ENCODE assay signal across 8 mouse cellular contexts in genomic region chr5:66173018-66173417, GRCm38 (mm10). TPM values are rescaled to one million over a fixed set of nuclear protein-coding genes. Genes with fewer than 3 reads are reported as not detected.
A peak's percentile ranks its signal among the peaks of the same experiment; 100 is the strongest.
DNase-seq lines count a peak whose midpoint lies in the region; ATAC-seq and TF ChIP-seq lines count a peak whose summit lies in the region.

Gene Rbm47 (minus strand): TSS chr5:66173118.

- DNase-seq in embryonic facial prominence, embryonic 10.5 days (ENCODE audit: low spot score): no peak
- DNase-seq in lung, embryonic 14.5 days: no peak
- no peak for DNase-seq in lung, postnatal 10 days
- no peak for DNase-seq in adrenal gland, postnatal 10 days
- DNase-seq in gastrocnemius, postnatal 4 days (ENCODE audit: low spot score in 2 of 2): no peak

- H3K9me3 ChIP-seq in embryonic facial prominence, embryonic 12.5 days: no peaks in the 10 kb centered on the region
- no peaks in the 10 kb centered on the region for H3K9me3 ChIP-seq in embryonic facial prominence, embryonic 10.5 days
- no peaks in the 10 kb centered on the region for H3K9me3 ChIP-seq in lung, embryonic 14.5 days (ENCODE audit: low read depth, low read length)
- H3K9me3 ChIP-seq in liver, embryonic 16.5 days (replicated peaks; ENCODE audit: control insufficient read depth, low read length): no peaks in the 10 kb centered on the region

- H3K27me3 ChIP-seq in embryonic facial prominence, embryonic 12.5 days: no peaks in the 10 kb centered on the region
- no peaks in the 10 kb centered on the region for H3K27me3 ChIP-seq in embryonic facial prominence, embryonic 10.5 days (replicated peaks; ENCODE audit: low read depth, poor library complexity, severe bottlenecking)
- no peaks in the 10 kb centered on the region for H3K27me3 ChIP-seq in lung, embryonic 14.5 days (ENCODE audit: insufficient read depth, low read length)
- no peaks in the 10 kb centered on the region for H3K27me3 ChIP-seq in liver, embryonic 16.5 days (ENCODE audit: control insufficient read depth, insufficient read depth, low read depth, low read length)

- TF ChIP-seq CTCF in lung, embryonic 14.5 days (IDR thresholded peaks at IDR 0.05; ENCODE audit: low read depth): no peak

- H3K4me1 ChIP-seq in embryonic facial prominence, embryonic 12.5 days: no peaks in the 10 kb centered on the region
- H3K4me1 ChIP-seq in embryonic facial prominence, embryonic 10.5 days: peaks cover 8% of the 10 kb centered on the region; the same call in 1 of the 2 replicates
- H3K4me1 ChIP-seq in lung, embryonic 14.5 days (ENCODE audit: insufficient read depth): no peaks in the 10 kb centered on the region
- no peaks in the 10 kb centered on the region for H3K4me1 ChIP-seq in liver, embryonic 16.5 days (ENCODE audit: control insufficient read depth, low read depth, low read length)

- 88% methylated on average over 2 of the region's 2 CpGs for WGBS in embryonic facial prominence, embryonic 12.5 days
- WGBS in embryonic facial prominence, embryonic 10.5 days: 91% methylated on average over 2 of the region's 2 CpGs
- WGBS in lung, embryonic 14.5 days: 72% methylated on average over 2 of the region's 2 CpGs
- WGBS in liver, embryonic 16.5 days (ENCODE audit: insufficient replicate concordance): 54% methylated on average over 2 of the region's 2 CpGs

- H3K4me2 ChIP-seq in embryonic facial prominence, embryonic 12.5 days (replicated peaks): no peak within 1 kb of the TSS
- no peak within 1 kb of the TSS for H3K4me2 ChIP-seq in lung, embryonic 14.5 days
- no peak within 1 kb of the TSS for H3K4me2 ChIP-seq in liver, embryonic 16.5 days (ENCODE audit: low read depth, low read length)

- 0 out of 2 replicates have a peak within 1 kb of the TSS, but pooled peaks have one; percentile 38 for H3K27ac ChIP-seq in embryonic facial prominence, embryonic 12.5 days
- H3K27ac ChIP-seq in embryonic facial prominence, embryonic 10.5 days (replicated peaks): no peak within 1 kb of the TSS
- H3K27ac ChIP-seq in lung, embryonic 14.5 days (ENCODE audit: low read depth): no peak within 1 kb of the TSS
- no peak within 1 kb of the TSS for H3K27ac ChIP-seq in liver, embryonic 16.5 days (ENCODE audit: low read length)

- H3K4me3 ChIP-seq in embryonic facial prominence, embryonic 12.5 days: no peak within 1 kb of the TSS
- H3K4me3 ChIP-seq in embryonic facial prominence, embryonic 10.5 days: no peak within 1 kb of the TSS
- H3K4me3 ChIP-seq in lung, embryonic 14.5 days (ENCODE audit: low read depth, low read length): no peak within 1 kb of the TSS
- no peak within 1 kb of the TSS for H3K4me3 ChIP-seq in liver, embryonic 16.5 days (ENCODE audit: low read depth, low read length)

- H3K9ac ChIP-seq in embryonic facial prominence, embryonic 12.5 days: no peak within 1 kb of the TSS
- H3K9ac ChIP-seq in lung, embryonic 14.5 days: no peak within 1 kb of the TSS
- no peak within 1 kb of the TSS for H3K9ac ChIP-seq in liver, embryonic 16.5 days (ENCODE audit: low read depth, low read length)

- ATAC-seq in embryonic facial prominence, embryonic 12.5 days (ENCODE audit: insufficient number of reproducible peaks, insufficient read depth, low FRiP score, low TSS enrichment): no peak
- ATAC-seq in lung, embryonic 14.5 days (ENCODE audit: insufficient read depth): no peak
- no peak for ATAC-seq in liver, embryonic 16.5 days (ENCODE audit: low read depth)
- no peak for ATAC-seq in megakaryocyte-erythroid progenitor cell, adult 5-6 weeks (replicated peaks; ENCODE audit: low FRiP score, low TSS enrichment, poor library complexity, severe bottlenecking)

- no peaks in the 10 kb centered on the region for H3K36me3 ChIP-seq in embryonic facial prominence, embryonic 12.5 days
- H3K36me3 ChIP-seq in embryonic facial prominence, embryonic 10.5 days (replicated peaks): no peaks in the 10 kb centered on the region
- no peaks in the 10 kb centered on the region for H3K36me3 ChIP-seq in lung, embryonic 14.5 days (ENCODE audit: insufficient read depth)
- no peaks in the 10 kb centered on the region for H3K36me3 ChIP-seq in liver, embryonic 16.5 days (ENCODE audit: control insufficient read depth, insufficient read depth)

RNA-seq across cellular contexts. Expression of gene Rbm47, which starts in this region (rescaled TPM):
- polyA plus RNA-seq in embryonic facial prominence, embryonic 12.5 days (2016; fragmentation: Nextera tagmentation; extraction: Ambion mirVana): 4.5 and 5.0 TPM in 2 replicates
- polyA plus RNA-seq in embryonic facial prominence, embryonic 10.5 days (2016; fragmentation: Nextera tagmentation; extraction: Ambion mirVana): 3.2 and 4.4 TPM in 2 replicates
- 18.5 and 18.8 TPM in 2 replicates for polyA plus RNA-seq in lung, embryonic 14.5 days (2014; fragmentation: Nextera tagmentation; extraction: Ambion mirVana)
- total RNA-seq in adrenal gland, postnatal 10 days (2021): 10 to 100 TPM; 54.7 to 55.9 TPM
- polyA plus RNA-seq in liver, embryonic 16.5 days (2015; fragmentation: Nextera tagmentation; extraction: Ambion mirVana): 19.1 and 19.3 TPM in 2 replicates
- total RNA-seq in megakaryocyte-erythroid progenitor cell, adult 5-6 weeks (2014; fragmentation: Nextera tagmentation): 0.17 and 0.42 TPM in 2 replicates
- total RNA-seq in megakaryocyte-erythroid progenitor cell, adult 5-6 weeks (2017): 0.61 TPM in 1 of 2 replicates, not detected in the other
- 1 to 10 TPM; 2.7 to 6.7 TPM for total RNA-seq in gastrocnemius, postnatal 4 days (2021)

Comparison
In these comparisons a context has a peak if more than half of its experiments do, and no peak if none do; other contexts are left out.
1. RNA of gene Rbm47 (total RNA-seq): 54.7 to 55.9 TPM in adrenal gland, postnatal 10 days; 2.7 to 6.7 TPM in gastrocnemius, postnatal 4 days and 0.17 to 0.61 TPM in megakaryocyte-erythroid progenitor cell, adult 5-6 weeks; every median in the first group is over 4 times any median in the second.